Mouse (Mus musculus) kidney, adult 2 months (tissue): ENCODE measurements around the gene Limk2.

Experiments
- CTCF ChIP-seq: fragments of 200-500 bp; conservative IDR thresholded peaks from 2 replicates; pipeline ENCODE4 v1.5.1; 2011; ENCODE audit warnings: low read depth, mild to moderate bottlenecking, control low read depth, low read length, moderate library complexity, mixed read lengths; ENCODE audit not compliant: insufficient read depth, insufficient read length
- POLR2A ChIP-seq: fragments of 200-500 bp; IDR thresholded peaks from one replicate; pipeline ENCODE4 v1.6.1; 2011; ENCODE audit warnings: low read depth, low read length, control low read depth

GRCm38 (mm10) chr11:3431515-3431914 lies 22.5 kb upstream of the Limk2 start:
- TF ChIP-seq CTCF, result no peak
- no peak for TF ChIP-seq POLR2A
